Mouse (Mus musculus): ENCODE data around the gene Dbndd1. TPM values are rescaled to one million over a fixed set of nuclear protein-coding genes. Genes with fewer than 3 reads are reported as not detected.

Gene Dbndd1
- total and polyA plus RNA-seq, 3 experiments = 0.55 to 2.1 TPM; not detected in 1

GRCm38 (mm10) chr8:123505695-123506094 lies 9.6 kb downstream of the Dbndd1 start:
- H3K4me2 ChIP-seq (ENCODE audit: insufficient read depth, low read depth, poor library complexity, severe bottlenecking) = no peak overlapping the region
- dilution Hi-C loops (cut with MboI; ENCODE audit: extremely low pct_ligation_motif_present, extremely low pct_unique_long_range_greater_than_20kb, low sequenced_read_pairs) = no loop called here
- H3K4me3 ChIP-seq (replicated peaks in 1 of 3; ENCODE audit: low read depth in 2 of 3, low read length in 2 of 3, poor library complexity in 1 of 3) = no peak overlapping the region
- no peak overlapping the region for H3K27ac ChIP-seq (ENCODE audit: insufficient read depth, low read depth)
- no peaks in the 10 kb centered on the region for H3K79me2 ChIP-seq (replicated peaks; ENCODE audit: control insufficient read depth, extremely low read depth, insufficient read depth, poor library complexity, severe bottlenecking)
- H3K9ac ChIP-seq (ENCODE audit: insufficient read depth, low read depth) = no peak overlapping the region
- no peak for TF ChIP-seq MAX (IDR thresholded peaks at IDR 0.05; ENCODE audit: low read length)
- TF ChIP-seq RCOR1 (conservative IDR thresholded peaks at IDR 0.05; ENCODE audit: low read depth, low read length) = no peak
- no peak for TF ChIP-seq USF1 (IDR thresholded peaks at IDR 0.05; ENCODE audit: low read depth, low read length)
- no peak for TF ChIP-seq POLR2AphosphoS2 (IDR thresholded peaks at IDR 0.05; ENCODE audit: low read depth, low read length)
- TF ChIP-seq CTCF (conservative IDR thresholded peaks at IDR 0.05 in 1 of 2, IDR thresholded peaks at IDR 0.05 in 1 of 2; ENCODE audit: low read depth in 2 of 2, low read length in 2 of 2) = no peak
- TF ChIP-seq USF2 (conservative IDR thresholded peaks at IDR 0.05; ENCODE audit: low read depth, low read length) = no peak
- no peak for TF ChIP-seq POLR2A (IDR thresholded peaks at IDR 0.05; ENCODE audit: low read depth, low read length)
- TF ChIP-seq PAX5 (IDR thresholded peaks at IDR 0.05; ENCODE audit: low read length) = no peak
- no peak for TF ChIP-seq MYC (IDR thresholded peaks at IDR 0.05; ENCODE audit: low read depth, low read length)
- H3K27me3 ChIP-seq (replicated peaks) = no peaks in the 10 kb centered on the region
- DNase-seq (ENCODE audit: extremely low read depth) = no peak
- H3K9me3 ChIP-seq (replicated peaks; ENCODE audit: low read length) = peaks cover 11% of the 10 kb centered on the region
- peaks cover 56 to 98% of the 10 kb centered on the region in 2 experiments for H3K36me3 ChIP-seq (replicated peaks in 1 of 2; ENCODE audit: control insufficient read depth in 1 of 2, insufficient read depth in 1 of 2, low read length in 1 of 2)
- no peaks in the 10 kb centered on the region for H3K4me1 ChIP-seq (ENCODE audit: control insufficient read depth in 1 of 2, insufficient read depth in 2 of 2)
- in situ Hi-C loops (cut with MboI; ENCODE audit: low pct_ligation_motif_present, low pct_unique_long_range_greater_than_20kb, low sequenced_read_pairs) = no loop called here

GRCm38 (mm10) chr8:123505267-123505666 lies 10.0 kb downstream of the Dbndd1 start:
- Histone ChIP-seq H3K27ac (ENCODE audit: insufficient read depth, low read depth) (no peak overlapping the region), H3K9me3 (replicated peaks; ENCODE audit: low read length) (peaks cover 11% of the 10 kb centered on the region), H3K36me3 (replicated peaks in 1 of 2; ENCODE audit: control insufficient read depth in 1 of 2, insufficient read depth in 1 of 2, low read length in 1 of 2) (peaks cover 59 to 98% of the 10 kb centered on the region in 2 experiments), H3K27me3 (replicated peaks) (no peaks in the 10 kb centered on the region), H3K79me2 (replicated peaks; ENCODE audit: control insufficient read depth, extremely low read depth, insufficient read depth, poor library complexity, severe bottlenecking) (no peaks in the 10 kb centered on the region), H3K9ac (ENCODE audit: insufficient read depth, low read depth) (no peak overlapping the region), H3K4me3 (replicated peaks in 1 of 3; ENCODE audit: low read depth in 2 of 3, low read length in 2 of 3, poor library complexity in 1 of 3) (no peak overlapping the region), H3K4me1 (ENCODE audit: control insufficient read depth in 1 of 2, insufficient read depth in 2 of 2) (no peaks in the 10 kb centered on the region), H3K4me2 (ENCODE audit: insufficient read depth, low read depth, poor library complexity, severe bottlenecking) (no peak overlapping the region)
- dilution Hi-C loops (cut with MboI; ENCODE audit: extremely low pct_ligation_motif_present, extremely low pct_unique_long_range_greater_than_20kb, low sequenced_read_pairs) (no loop called here), in situ Hi-C loops (cut with MboI; ENCODE audit: low pct_ligation_motif_present, low pct_unique_long_range_greater_than_20kb, low sequenced_read_pairs) (no loop called here)
- TF ChIP-seq RCOR1 (conservative IDR thresholded peaks at IDR 0.05; ENCODE audit: low read depth, low read length) = no peak
- TF ChIP-seq PAX5 (IDR thresholded peaks at IDR 0.05; ENCODE audit: low read length) = no peak
- no peak for TF ChIP-seq MYC (IDR thresholded peaks at IDR 0.05; ENCODE audit: low read depth, low read length)
- TF ChIP-seq TBP (conservative IDR thresholded peaks at IDR 0.05; ENCODE audit: low read depth, low read length) = no peak
- TF ChIP-seq CHD2 (IDR thresholded peaks at IDR 0.05; ENCODE audit: low read length) = no peak
- TF ChIP-seq POLR2A (IDR thresholded peaks at IDR 0.05; ENCODE audit: low read depth, low read length) = no peak
- no peak for TF ChIP-seq ZMIZ1 (IDR thresholded peaks at IDR 0.05; ENCODE audit: low read depth, low read length)
- no peak for TF ChIP-seq BHLHE40 (IDR thresholded peaks at IDR 0.05; ENCODE audit: low read depth, low read length)
- TF ChIP-seq IRF4 (IDR thresholded peaks at IDR 0.05; ENCODE audit: low read depth, low read length) = no peak
- TF ChIP-seq CTCF (conservative IDR thresholded peaks at IDR 0.05 in 1 of 2, IDR thresholded peaks at IDR 0.05 in 1 of 2; ENCODE audit: low read depth in 2 of 2, low read length in 2 of 2) = no peak
- DNase-seq (ENCODE audit: extremely low read depth) = no peak
